Mouse (Mus musculus): Measurements from ENCODE around the gene Aplp2. TPM values are rescaled to one million over a fixed set of nuclear protein-coding genes. Genes with fewer than 3 reads are reported as not detected.

Aplp2 gene
- total and polyA plus RNA-seq, 3 experiments: 79.4 to 724 (median 492) TPM

- Histone ChIP-seq H3K27me3 (ENCODE audit: insufficient read depth, low read length) (no peaks in the 10 kb centered on the region), H3K4me3 (ENCODE audit: low read depth, low read length) (no peak overlapping the region; the same call in 1 of the 2 replicates), H3K4me1 (ENCODE audit: insufficient read depth, low read depth, low read length) (peaks cover 88% of the 10 kb centered on the region), H3K9me3 (replicated peaks) (no peaks in the 10 kb centered on the region), H3K36me3 (replicated peaks) (peaks cover 60% of the 10 kb centered on the region)
- no peak for ATAC-seq (ENCODE audit: extremely low read depth, insufficient number of reproducible peaks, low FRiP score, poor library complexity, severe bottlenecking)
- TF ChIP-seq GATA1 (IDR thresholded peaks at IDR 0.05; ENCODE audit: borderline replicate concordance, low read length): no peak
- no peak for TF ChIP-seq CTCF (IDR thresholded peaks at IDR 0.05; ENCODE audit: low read depth, low read length)
- TF ChIP-seq POLR2AphosphoS5 (IDR thresholded peaks at IDR 0.05; ENCODE audit: insufficient replicate concordance, low read depth, low read length): no peak
- no peak for TF ChIP-seq GATA2 (IDR thresholded peaks at IDR 0.05; ENCODE audit: borderline replicate concordance, low read depth, low read length)
- no peak for TF ChIP-seq TAL1 (conservative IDR thresholded peaks at IDR 0.05; ENCODE audit: low read depth, low read length)
- no peak for DNase-seq (ENCODE audit: low spot score)
Observed at GRCm38 (mm10) chr9:31204722-31205121, 6.9 kb downstream of the Aplp2 start.

DNA sequence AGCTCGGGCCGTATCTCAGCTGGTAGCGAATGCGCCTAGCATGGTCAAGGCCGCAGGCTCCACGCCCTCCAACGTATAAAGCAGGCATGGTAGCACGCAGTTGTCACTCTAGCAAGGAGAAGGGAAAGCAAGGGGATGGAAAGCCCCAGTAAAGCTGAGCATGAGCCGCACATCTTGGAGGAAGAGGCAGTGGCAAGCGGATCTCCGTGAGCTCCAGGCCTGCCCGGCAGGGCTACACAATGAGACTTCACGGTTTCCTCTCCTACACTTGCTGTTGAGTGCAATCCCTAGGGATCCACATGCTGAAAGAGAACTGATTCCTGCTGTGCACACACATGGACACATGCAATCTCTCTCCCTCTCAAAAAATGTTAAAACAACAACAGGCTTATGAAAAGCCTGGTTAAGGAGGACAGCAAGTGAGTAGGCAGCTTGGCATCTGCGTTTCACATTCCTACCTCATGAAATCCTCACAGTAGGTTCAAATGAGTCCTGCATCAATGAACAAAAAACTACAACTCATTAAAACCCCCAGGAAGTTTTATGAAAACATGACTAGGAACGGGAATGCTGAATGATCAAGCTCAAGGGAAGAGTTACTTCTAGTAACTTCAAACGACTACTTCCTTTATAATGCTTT lies 7.9 kb downstream of the Aplp2 start:
- Histone ChIP-seq H3K27me3 (ENCODE audit: insufficient read depth, low read length) (no peaks in the 10 kb centered on the region), H3K4me3 (ENCODE audit: low read depth, low read length) (peak overlapping the region; percentile 55; the same call in 1 of the 2 replicates), H3K4me1 (ENCODE audit: insufficient read depth, low read depth, low read length) (peaks cover 86% of the 10 kb centered on the region), H3K36me3 (replicated peaks) (peaks cover 62% of the 10 kb centered on the region), H3K9me3 (replicated peaks) (no peaks in the 10 kb centered on the region)
- no peak for ATAC-seq (ENCODE audit: extremely low read depth, insufficient number of reproducible peaks, low FRiP score, poor library complexity, severe bottlenecking)
- DNase-seq (ENCODE audit: low spot score): no peak
- TF ChIP-seq TAL1 (conservative IDR thresholded peaks at IDR 0.05; ENCODE audit: low read depth, low read length): no peak
- TF ChIP-seq GATA1 (IDR thresholded peaks at IDR 0.05; ENCODE audit: borderline replicate concordance, low read length): no peak
- TF ChIP-seq GATA2 (IDR thresholded peaks at IDR 0.05; ENCODE audit: borderline replicate concordance, low read depth, low read length): no peak
- no peak for TF ChIP-seq CTCF (IDR thresholded peaks at IDR 0.05; ENCODE audit: low read depth, low read length)
- no peak for TF ChIP-seq POLR2AphosphoS5 (IDR thresholded peaks at IDR 0.05; ENCODE audit: insufficient replicate concordance, low read depth, low read length)

DNA sequence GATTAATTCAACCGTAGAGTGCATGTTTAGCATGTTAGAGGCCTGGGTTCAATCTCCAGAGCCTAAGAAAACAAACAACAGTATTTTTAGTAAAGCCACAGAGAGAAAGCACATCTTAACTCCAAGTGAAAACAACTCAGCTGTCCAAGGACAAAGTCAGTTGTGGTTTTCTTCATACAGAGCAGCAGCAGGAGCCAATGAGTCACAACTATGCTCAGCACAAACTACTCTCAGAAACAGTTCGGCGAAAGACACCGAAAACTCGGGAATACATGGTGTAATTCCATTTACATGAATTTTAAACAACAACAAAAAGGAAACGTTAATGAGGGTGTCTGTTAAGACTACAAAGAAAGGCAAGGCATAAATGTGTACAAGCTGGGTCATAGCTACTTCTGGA lies 8.5 kb downstream of the Aplp2 start:
- ATAC-seq (ENCODE audit: extremely low read depth, insufficient number of reproducible peaks, low FRiP score, poor library complexity, severe bottlenecking) (no peak), DNase-seq (ENCODE audit: low spot score) (no peak)
- no peaks in the 10 kb centered on the region for H3K27me3 ChIP-seq (ENCODE audit: insufficient read depth, low read length)
- peaks cover 61% of the 10 kb centered on the region for H3K36me3 ChIP-seq (replicated peaks)
- no peak for TF ChIP-seq CTCF (IDR thresholded peaks at IDR 0.05; ENCODE audit: low read depth, low read length)
- TF ChIP-seq GATA2 (IDR thresholded peaks at IDR 0.05; ENCODE audit: borderline replicate concordance, low read depth, low read length): no peak
- TF ChIP-seq GATA1 (IDR thresholded peaks at IDR 0.05; ENCODE audit: borderline replicate concordance, low read length): no peak
- no peak for TF ChIP-seq TAL1 (conservative IDR thresholded peaks at IDR 0.05; ENCODE audit: low read depth, low read length)
- no peak for TF ChIP-seq POLR2AphosphoS5 (IDR thresholded peaks at IDR 0.05; ENCODE audit: insufficient replicate concordance, low read depth, low read length)
- peaks cover 85% of the 10 kb centered on the region for H3K4me1 ChIP-seq (ENCODE audit: insufficient read depth, low read depth, low read length)
- peak overlapping the region; percentile 55; the same call in 1 of the 2 replicates for H3K4me3 ChIP-seq (ENCODE audit: low read depth, low read length)
- no peaks in the 10 kb centered on the region for H3K9me3 ChIP-seq (replicated peaks)

DNA sequence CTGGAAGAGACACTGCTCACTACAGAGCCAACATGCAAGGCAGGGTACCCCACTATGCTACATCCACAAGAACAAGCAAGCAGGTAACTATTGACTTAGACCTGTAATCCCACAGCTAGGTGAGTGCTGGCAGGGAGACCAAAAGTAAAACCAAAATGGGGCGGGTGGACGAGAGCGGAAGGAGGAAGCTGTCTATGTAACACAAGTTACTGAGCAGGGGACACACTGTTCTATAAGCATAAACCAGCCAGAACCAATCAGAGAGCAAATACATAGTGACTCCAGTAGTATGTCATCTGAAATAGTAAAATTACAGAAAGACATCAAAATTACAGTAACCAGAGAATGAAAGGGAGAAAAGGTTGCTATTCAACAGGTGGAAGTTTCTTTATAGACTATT lies 13.0 kb downstream of the Aplp2 start:
- peaks cover 62% of the 10 kb centered on the region for H3K36me3 ChIP-seq (replicated peaks)
- peaks cover 54% of the 10 kb centered on the region for H3K4me1 ChIP-seq (ENCODE audit: insufficient read depth, low read depth, low read length)
- DNase-seq (ENCODE audit: low spot score): no peak
- H3K9me3 ChIP-seq (replicated peaks): peaks cover 7% of the 10 kb centered on the region
- no peak for TF ChIP-seq GATA1 (IDR thresholded peaks at IDR 0.05; ENCODE audit: borderline replicate concordance, low read length)
- TF ChIP-seq CTCF (IDR thresholded peaks at IDR 0.05; ENCODE audit: low read depth, low read length): no peak
- TF ChIP-seq POLR2AphosphoS5 (IDR thresholded peaks at IDR 0.05; ENCODE audit: insufficient replicate concordance, low read depth, low read length): no peak
- TF ChIP-seq TAL1 (conservative IDR thresholded peaks at IDR 0.05; ENCODE audit: low read depth, low read length): no peak
- no peak for TF ChIP-seq GATA2 (IDR thresholded peaks at IDR 0.05; ENCODE audit: borderline replicate concordance, low read depth, low read length)
- no peaks in the 10 kb centered on the region for H3K27me3 ChIP-seq (ENCODE audit: insufficient read depth, low read length)
- H3K4me3 ChIP-seq (ENCODE audit: low read depth, low read length): no peak overlapping the region
- no peak for ATAC-seq (ENCODE audit: extremely low read depth, insufficient number of reproducible peaks, low FRiP score, poor library complexity, severe bottlenecking)

DNA sequence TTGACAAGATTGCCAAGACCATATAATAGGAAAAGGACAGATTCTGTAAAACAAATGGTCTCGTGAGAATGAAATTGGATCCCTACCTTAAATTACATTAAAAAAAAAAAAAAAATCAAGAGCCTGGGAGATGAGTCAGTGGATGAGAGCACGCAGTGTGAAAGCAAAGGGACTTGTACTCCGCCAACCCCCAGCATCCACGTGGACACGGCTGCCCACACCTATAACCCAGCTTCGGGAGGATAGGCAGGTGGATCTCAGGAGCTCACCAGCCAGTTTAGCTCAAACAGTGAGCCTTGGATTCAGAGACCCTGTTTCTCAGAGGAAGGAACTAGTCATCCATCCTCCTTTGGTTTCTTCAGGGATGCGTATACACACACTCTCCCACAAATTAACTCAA lies 13.8 kb downstream of the Aplp2 start:
- Histone ChIP-seq H3K4me3 (ENCODE audit: low read depth, low read length) (no peak overlapping the region), H3K36me3 (replicated peaks) (peaks cover 63% of the 10 kb centered on the region), H3K27me3 (ENCODE audit: insufficient read depth, low read length) (no peaks in the 10 kb centered on the region), H3K9me3 (replicated peaks) (peaks cover 7% of the 10 kb centered on the region), H3K4me1 (ENCODE audit: insufficient read depth, low read depth, low read length) (peaks cover 54% of the 10 kb centered on the region)
- ATAC-seq (ENCODE audit: extremely low read depth, insufficient number of reproducible peaks, low FRiP score, poor library complexity, severe bottlenecking) (no peak), DNase-seq (ENCODE audit: low spot score) (no peak)
- no peak for TF ChIP-seq TAL1 (conservative IDR thresholded peaks at IDR 0.05; ENCODE audit: low read depth, low read length)

DNA sequence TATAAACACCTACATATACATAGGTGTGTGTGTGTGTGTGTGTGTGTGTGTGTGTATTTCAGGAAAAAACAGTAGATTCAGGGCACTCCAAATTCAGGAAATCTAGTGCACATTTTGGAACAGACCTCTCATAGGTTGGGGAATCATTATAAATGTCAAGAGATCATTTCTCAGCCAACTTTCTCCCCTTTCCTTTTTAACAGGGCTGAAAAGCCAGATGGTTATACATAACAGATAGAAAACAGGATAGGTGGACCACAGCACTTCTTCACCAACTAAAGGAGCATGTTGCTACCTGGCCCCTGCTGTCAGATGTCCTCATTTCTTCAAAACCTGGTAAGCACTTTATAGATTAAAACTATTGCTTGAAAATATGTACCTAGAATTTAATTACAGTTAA lies 14.9 kb downstream of the Aplp2 start:
- no peak for ATAC-seq (ENCODE audit: extremely low read depth, insufficient number of reproducible peaks, low FRiP score, poor library complexity, severe bottlenecking)
- H3K4me1 ChIP-seq (ENCODE audit: insufficient read depth, low read depth, low read length): peaks cover 52% of the 10 kb centered on the region
- TF ChIP-seq CTCF (IDR thresholded peaks at IDR 0.05; ENCODE audit: low read depth, low read length): no peak
- TF ChIP-seq GATA2 (IDR thresholded peaks at IDR 0.05; ENCODE audit: borderline replicate concordance, low read depth, low read length): no peak
- no peak for TF ChIP-seq TAL1 (conservative IDR thresholded peaks at IDR 0.05; ENCODE audit: low read depth, low read length)
- TF ChIP-seq POLR2AphosphoS5 (IDR thresholded peaks at IDR 0.05; ENCODE audit: insufficient replicate concordance, low read depth, low read length): no peak
- TF ChIP-seq GATA1 (IDR thresholded peaks at IDR 0.05; ENCODE audit: borderline replicate concordance, low read length): no peak
- peaks cover 67% of the 10 kb centered on the region for H3K36me3 ChIP-seq (replicated peaks)
- no peak for DNase-seq (ENCODE audit: low spot score)
- no peaks in the 10 kb centered on the region for H3K27me3 ChIP-seq (ENCODE audit: insufficient read depth, low read length)
- peaks cover 7% of the 10 kb centered on the region for H3K9me3 ChIP-seq (replicated peaks)
- H3K4me3 ChIP-seq (ENCODE audit: low read depth, low read length): no peak overlapping the region
